Mouse (Mus musculus) urinary bladder, adult 2 months (tissue): ENCODE measurements around the gene Ksr2. TPM values are rescaled to one million over a fixed set of nuclear protein-coding genes. Genes with fewer than 3 reads are reported as not detected.
"Not testable (repeated sequence)": the region's sequence is repeated elsewhere in the genome, so short reads cannot be mapped to it uniquely, and the experiment has no call there.

Source experiments
- DNase-seq: peaks from one replicate; pipeline ENCODE4 v3.0.0; 2022; ENCODE audit warnings: low spot score
- polyA plus RNA-seq: library from polyadenylated mRNA; depleted of rRNA; stranded (reverse); fragments of >200 nt; gene quantifications from 2 replicates; pipeline ENCODE4 v1.2.3, GENCODE M21; 2012; rRNA removed

The Ksr2 gene
- polyA plus RNA-seq: 0.83 and 1.9 TPM in 2 replicates

DNA sequence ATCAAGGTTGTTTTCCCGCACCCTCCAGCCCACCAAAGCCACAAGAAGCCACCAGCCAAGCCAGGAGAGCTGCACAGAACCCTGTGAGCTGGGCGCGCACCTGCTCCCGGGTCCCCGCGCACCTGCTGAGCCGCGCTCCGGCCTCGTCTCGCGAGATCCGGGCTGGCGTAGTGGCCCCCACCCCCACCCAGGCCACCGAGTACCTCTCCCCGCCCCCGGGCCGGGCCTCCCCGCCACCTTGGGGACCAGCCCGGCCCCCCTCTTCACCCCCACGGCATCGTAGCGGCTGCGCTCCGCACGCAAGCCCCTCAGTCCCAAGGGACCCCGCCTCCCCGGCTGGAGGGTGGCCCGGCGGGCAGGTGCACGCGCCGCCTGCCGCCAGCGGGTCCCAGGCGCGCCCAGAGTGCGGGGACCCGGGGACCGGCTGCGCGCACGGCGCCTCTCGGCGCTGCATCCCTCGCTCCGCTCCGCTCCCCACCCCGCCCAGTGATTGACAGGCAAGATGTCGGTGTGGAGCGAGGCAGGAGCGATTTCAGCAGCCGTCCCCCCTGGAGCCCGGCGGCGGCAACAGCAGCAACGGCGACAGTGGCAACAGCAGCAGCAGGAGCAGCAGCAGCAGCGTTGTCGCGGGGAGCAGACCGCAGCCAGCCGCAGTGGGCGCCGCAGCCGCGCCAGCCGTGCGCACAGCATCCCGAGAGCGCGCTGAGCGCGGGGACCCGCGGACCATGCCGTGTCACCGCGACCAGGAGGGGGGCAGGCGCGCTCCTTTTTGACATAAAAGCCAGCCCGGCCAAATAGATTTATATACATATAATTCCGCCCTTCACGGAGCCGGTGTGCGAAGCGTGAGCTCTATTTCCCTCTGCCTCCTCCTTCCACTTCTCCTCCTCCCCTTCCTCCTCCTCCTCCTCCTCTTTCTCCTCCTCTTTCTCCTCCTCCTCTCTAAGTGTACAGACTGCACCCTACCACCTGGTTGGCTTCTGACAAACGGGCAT is at the start of gene Ksr2:
Ksr2 (plus strand) TSS at position 494 of the 995 bp plus-strand sequence.
- peak; percentile 49 for DNase-seq

GRCm38 (mm10) chr5:117364821-117365220 is 49.0 kb upstream of the Ksr2 start:
- DNase-seq: no peak

DNA sequence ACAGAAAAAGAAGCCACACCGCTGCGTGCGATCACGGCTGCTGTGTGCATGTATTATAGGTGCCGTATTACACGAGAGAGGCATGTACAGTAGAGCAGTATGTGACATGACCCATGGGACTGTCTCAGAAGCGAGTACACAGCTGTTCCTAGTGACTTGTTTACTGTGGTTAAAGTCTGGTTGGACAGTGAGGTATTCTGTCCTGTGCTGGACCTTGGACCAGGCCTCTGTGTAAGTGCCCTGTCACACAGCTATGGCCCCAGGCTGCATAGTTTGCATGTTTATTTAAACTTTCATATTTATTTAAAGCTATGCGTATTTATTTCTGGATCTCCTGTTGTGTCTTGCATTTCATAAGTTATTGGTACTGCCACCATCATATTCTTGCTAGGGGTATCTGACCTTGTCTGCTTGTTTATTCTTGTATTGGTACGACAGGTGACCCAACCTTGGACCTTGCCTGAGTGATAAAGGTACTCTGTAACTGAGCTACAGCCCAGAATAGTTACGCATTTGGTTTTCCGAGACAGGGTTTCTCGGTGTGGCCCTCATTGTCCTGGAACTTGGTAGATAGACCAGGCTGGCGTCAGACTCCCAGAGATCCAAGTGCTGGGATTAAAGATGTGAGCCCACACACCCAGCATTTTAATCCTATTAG is 47.8 kb upstream of the Ksr2 start:
- DNase-seq: no peak

GRCm38 (mm10) chr5:117367206-117367605 is 46.6 kb upstream of the Ksr2 start:
- no peak for DNase-seq

GRCm38 (mm10) chr5:117370592-117370991 is 43.2 kb upstream of the Ksr2 start:
- DNase-seq: no peak

DNA sequence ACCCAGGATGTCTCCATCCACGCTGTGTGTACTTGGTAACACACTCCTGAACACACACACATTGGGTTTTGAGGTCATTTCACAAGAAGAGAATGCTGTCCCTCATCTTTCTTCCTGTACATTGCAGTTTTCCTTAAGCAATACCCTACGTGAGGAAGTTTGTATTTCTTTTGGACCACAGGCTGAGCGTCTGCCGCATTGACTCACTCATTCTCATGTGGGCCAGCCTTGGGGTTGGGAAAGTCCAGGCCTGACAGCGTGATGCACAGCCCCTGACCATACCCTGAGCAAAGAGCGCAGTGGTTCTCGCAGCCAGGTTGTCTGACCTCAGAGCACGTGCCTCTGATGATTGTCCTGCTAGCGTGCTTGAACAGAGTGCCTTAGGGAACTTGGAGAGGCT is 40.4 kb upstream of the Ksr2 start:
- no peak for DNase-seq

DNA sequence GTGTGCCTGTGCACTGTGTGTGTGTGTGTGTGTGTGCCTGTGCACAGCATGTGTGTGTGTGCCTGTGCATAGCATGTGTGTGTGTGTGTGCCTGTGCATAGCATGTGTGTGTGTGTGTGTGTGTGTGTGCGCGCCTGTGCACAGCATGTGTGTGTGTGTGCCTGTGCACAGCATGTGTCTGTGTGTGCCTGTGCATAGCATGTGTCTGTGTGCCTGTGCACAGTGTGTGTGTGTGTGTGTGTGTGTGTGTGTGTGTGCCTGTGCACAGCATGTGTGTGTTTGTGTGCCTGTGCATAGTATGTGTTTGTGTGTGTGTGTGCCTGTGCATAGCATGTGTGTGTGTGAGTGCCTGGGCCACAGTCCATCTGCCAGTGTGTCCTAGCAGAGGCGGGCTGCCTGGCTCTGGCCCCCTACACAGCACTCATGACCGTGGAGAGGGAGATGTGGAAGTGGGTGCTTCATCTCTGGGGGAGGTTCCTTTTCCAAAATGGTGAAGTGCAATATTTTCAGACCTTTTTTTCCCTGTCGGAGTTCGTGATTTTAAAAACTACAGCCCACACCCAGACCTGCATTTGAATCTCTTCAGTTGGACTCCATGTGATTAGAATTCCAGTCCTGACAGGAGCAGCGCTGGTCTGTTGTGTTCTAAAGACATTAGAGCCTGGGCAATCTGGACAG is 39.3 kb upstream of the Ksr2 start:
- DNase-seq: no peak

DNA sequence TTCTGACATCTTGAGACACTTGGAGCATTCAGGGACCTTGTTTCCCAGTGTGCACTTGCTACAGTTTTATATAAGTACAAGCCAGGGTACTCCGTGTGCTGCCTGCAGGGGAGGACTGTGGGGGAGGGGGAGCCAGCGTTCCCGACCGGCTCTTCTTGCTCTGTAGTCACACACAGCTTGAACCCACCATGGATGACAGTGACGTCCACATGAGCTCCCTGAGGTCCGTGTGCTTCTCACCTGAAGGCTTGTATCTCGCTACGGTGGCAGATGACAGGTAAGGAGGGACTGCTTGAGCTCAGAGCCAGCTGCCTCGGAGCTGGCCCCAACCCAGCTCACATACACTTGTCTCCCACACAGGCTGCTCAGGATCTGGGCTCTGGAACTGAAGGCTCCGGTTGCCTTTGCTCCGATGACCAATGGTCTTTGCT is 37.5 kb upstream of the Ksr2 start:
- no peak for DNase-seq

GRCm38 (mm10) chr5:117377731-117378130 is 36.1 kb upstream of the Ksr2 start:
- DNase-seq: not testable (repeated sequence)

DNA sequence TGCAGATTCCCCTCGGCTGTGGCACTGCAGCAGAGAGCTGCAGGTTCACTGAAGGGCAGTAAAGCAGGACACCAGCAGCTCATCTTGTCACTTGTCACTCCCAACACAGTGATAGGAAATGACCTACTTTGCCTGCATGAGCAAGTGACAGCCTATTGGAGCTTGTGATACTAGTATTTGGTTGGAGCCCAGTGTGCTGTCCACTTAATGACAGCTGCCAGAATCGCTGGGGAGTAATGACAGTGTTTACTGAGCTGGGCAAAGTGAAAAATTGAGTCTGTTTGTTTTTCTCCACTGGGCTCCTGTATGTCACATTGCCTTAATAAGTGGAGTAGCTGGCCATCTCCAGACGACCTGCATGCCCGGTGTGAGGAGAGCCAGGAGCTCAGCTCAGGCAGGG is 33.6 kb upstream of the Ksr2 start:
- DNase-seq: no peak

DNA sequence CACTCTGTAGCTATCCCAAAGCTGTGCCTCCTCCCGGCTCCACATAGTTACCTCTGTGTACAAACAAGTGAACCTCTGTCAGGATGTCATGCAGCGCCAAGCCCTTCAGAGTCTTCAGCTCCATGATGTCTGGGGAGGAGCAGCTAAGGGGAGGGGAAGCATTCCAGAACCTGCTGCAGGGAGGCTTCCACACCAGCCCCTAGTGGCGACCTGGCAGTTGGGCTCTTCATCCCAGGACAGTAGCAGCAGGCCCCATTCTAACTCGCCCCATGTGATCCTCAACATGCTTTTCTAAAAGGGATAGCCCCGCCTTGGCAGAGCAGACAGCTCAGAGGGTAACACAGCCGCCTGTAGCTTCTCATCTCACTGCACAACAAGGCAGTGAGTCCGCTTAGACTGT is 32.0 kb upstream of the Ksr2 start:
- no peak for DNase-seq

GRCm38 (mm10) chr5:117383198-117383597 is 30.6 kb upstream of the Ksr2 start:
- DNase-seq: no peak

DNA sequence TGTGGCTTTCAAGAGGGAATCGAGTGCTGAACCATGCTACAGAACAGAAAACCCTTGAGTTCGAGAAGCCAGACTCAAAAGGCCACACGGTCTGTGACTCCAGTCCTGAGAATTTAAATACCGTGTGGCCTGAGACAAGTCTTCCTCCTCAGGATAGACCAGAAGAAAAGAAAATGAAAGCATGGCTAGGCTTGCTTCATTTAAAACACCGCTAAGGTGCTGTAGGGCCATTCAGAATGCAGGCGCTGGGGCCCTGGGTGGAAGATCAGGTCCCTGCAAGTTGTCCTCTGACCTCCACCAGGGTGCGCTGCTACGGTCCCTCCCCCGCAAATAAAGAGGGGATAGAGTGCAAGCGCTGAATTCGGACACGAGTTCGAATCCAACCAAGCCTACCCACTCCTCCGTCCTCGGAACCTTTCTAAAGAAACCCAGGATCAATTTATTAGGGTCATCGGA is 25.5 kb upstream of the Ksr2 start:
- DNase-seq: peak; percentile 39

GRCm38 (mm10) chr5:117388877-117389276 is 24.9 kb upstream of the Ksr2 start, which contains the start of gene Rfc5:
TSS of gene Rfc5 (minus strand) at chr5:117389047.
- DNase-seq: peak; percentile 85

DNA sequence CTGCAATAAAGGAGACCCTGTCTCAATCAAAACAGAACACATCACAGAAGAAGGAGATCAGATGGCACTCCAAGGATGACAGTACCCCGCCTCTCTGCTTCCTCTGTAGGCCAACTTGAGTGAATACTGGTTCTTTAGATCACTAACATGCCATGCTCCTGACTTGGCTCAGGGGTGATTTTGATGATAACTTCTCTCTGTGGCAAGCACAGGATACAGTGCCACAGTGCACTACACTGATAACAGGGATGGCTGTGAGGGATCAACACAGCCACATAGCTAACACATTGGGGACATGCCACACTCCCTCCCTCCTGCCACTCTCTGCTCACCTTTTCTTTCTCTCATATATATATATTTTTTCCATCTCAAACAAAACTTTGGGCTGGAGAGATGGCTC is 22.9 kb upstream of the Ksr2 start:
- no peak for DNase-seq

DNA sequence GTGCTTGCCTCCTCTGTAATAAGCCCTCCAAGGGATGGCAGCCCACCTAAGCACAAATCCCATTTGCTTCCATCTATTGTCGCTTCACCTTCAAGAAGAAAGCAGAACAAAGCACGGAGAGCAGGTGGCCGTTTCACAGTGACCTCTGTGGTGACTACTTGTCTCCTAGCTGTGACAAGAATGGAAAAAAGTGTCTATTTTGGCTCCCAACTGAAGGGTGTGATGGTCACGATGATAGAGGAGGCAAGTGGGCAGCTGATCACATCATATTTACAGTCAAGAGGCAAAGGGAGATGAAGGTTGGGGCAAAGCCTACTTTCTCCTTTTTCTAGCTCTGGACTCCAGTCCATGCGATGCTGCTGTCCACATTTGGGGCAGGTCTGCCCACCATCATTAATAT is 18.0 kb upstream of the Ksr2 start:
- no peak for DNase-seq

DNA sequence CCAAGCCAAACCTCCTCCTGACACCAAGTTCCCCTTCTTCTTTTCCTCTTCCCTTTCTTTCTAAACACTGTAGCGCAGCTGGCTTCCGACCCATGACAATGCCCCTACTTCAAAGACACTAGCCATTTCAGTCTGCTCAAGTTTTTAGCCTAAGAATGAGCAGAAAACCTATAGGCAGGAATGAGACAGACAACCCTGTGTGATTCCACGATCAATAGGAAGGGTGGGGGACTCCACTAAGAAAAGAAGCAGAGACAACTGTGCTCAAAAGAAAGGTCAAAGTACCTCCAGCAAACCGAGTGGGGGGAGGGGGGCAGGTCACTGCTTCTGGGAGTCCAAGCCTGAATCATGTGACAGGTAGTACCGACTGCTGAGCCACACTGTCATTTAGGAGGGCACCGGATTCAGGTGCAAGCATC is 17.2 kb upstream of the Ksr2 start:
- DNase-seq: no peak

- no peak for DNase-seq
Measured at GRCm38 (mm10) chr5:117397371-117397770, 16.4 kb upstream of the Ksr2 start.

- DNase-seq: no peak
Measured at GRCm38 (mm10) chr5:117398007-117398550, 15.7 kb upstream of the Ksr2 start.

DNA sequence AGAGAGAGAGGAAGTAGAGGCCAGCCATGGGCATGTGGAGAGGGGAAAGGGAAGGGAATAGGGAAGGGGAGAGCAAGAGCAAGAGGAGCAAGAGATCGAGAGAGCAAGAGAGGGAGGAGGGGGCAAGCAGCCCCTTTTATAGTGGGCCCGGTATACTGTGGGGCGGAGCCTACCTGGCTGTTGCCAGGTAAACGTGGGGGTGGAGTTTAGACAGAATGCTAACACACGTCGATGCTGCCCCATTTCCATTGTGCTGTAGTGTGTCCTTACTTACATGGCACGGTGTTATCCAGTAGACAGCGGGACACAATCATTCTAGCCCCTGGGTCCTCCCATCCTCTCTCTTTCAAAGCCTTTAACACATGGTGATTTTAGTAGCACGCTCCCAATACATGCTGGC is 14.5 kb upstream of the Ksr2 start:
- no peak for DNase-seq

DNA sequence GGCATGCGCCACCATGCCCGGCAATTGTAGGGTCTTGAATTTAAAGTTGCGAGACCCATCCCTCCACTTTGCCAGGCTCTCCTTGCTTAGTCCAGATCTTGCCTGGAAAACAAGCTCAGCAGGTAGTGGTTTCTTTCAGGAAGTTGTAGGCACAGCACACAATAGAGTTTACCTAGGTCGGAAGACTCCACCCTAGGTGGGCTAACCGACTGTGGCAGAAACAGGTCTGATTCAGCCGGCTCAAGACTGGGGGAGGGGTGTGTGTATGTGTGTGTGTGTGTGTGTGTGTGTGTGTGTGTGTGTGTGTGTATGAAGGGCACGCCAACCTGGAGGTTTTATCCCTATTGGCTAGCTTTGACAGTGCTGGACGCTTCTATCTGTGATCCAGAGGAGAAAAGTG is 10.2 kb upstream of the Ksr2 start:
- no peak for DNase-seq

GRCm38 (mm10) chr5:117404671-117405070 is 9.1 kb upstream of the Ksr2 start:
- DNase-seq: not testable (repeated sequence)
